Mouse (Mus musculus): Measurements from ENCODE around the gene Pex14.

- TF ChIP-seq CTCF (IDR thresholded peaks at IDR 0.05; ENCODE audit: low read depth, low read length) (no peak), POLR2A (IDR thresholded peaks at IDR 0.05; ENCODE audit: extremely low read depth, insufficient read depth, low read length) (no peak)
Measured at GRCm38 (mm10) chr4:148970742-148971141, 128.9 kb downstream of the Pex14 start.

All from liver, adult 2 months (tissue).